Mouse (Mus musculus): Measurements from ENCODE around the gene Ngfr. TPM values are rescaled to one million over a fixed set of nuclear protein-coding genes. Genes with fewer than 3 reads are reported as not detected.
A peak's percentile ranks its signal among the peaks of the same experiment; 100 is the strongest.
"Not testable (repeated sequence)": the region's sequence is repeated elsewhere in the genome, so short reads cannot be mapped to it uniquely, and the experiment has no call there.

Ngfr gene
- polyA plus RNA-seq, 1 experiment from 2014 or later = 48.5 TPM

GRCm38 (mm10) chr11:95619886-95620444 is 32.4 kb upstream of the Ngfr start:
- 88% methylated on average over 5 of the region's 5 CpGs for WGBS
- H3K9me3 ChIP-seq (ENCODE audit: control insufficient read depth, low read length) = no peaks in the 10 kb centered on the region
- no peak overlapping the region for H3K4me2 ChIP-seq (replicated peaks)
- H3K4me1 ChIP-seq (replicated peaks; ENCODE audit: control insufficient read depth, insufficient read depth, low read length) = 0 out of 2 replicates have a peak, but pooled peaks cover 8% of the 10 kb centered on the region
- no peak overlapping the region for H3K4me3 ChIP-seq (replicated peaks; ENCODE audit: low read length)
- H3K9ac ChIP-seq = no peak overlapping the region
- no peaks in the 10 kb centered on the region for H3K36me3 ChIP-seq (replicated peaks; ENCODE audit: control insufficient read depth, insufficient read depth)
- ATAC-seq (ENCODE audit: low FRiP score) (no peak), DNase-seq (ENCODE audit: low spot score) (no peak)
- H3K27ac ChIP-seq = no peak overlapping the region
- H3K27me3 ChIP-seq (ENCODE audit: control insufficient read depth, insufficient read depth, low read length) = no peaks in the 10 kb centered on the region

- Histone ChIP-seq H3K27ac (no peak overlapping the region), H3K4me2 (replicated peaks) (no peak overlapping the region), H3K4me3 (replicated peaks; ENCODE audit: low read length) (no peak overlapping the region), H3K4me1 (replicated peaks; ENCODE audit: control insufficient read depth, insufficient read depth, low read length) (0 out of 2 replicates have a peak, but pooled peaks cover 8% of the 10 kb centered on the region), H3K9ac (no peak overlapping the region), H3K9me3 (ENCODE audit: control insufficient read depth, low read length) (no peaks in the 10 kb centered on the region), H3K27me3 (ENCODE audit: control insufficient read depth, insufficient read depth, low read length) (no peaks in the 10 kb centered on the region), H3K36me3 (replicated peaks; ENCODE audit: control insufficient read depth, insufficient read depth) (no peaks in the 10 kb centered on the region)
- 48% methylated on average over 3 of the region's 3 CpGs for WGBS
- ATAC-seq (ENCODE audit: low FRiP score) (peak; percentile 28; the same call in 1 of the 2 replicates), DNase-seq (ENCODE audit: low spot score) (no peak)
Observed at GRCm38 (mm10) chr11:95619081-95619480, 31.5 kb upstream of the Ngfr start.

- 0 out of 2 replicates have a peak overlapping the region, but pooled peaks have one; percentile 19 for H3K4me2 ChIP-seq (replicated peaks)
- H3K9ac ChIP-seq = 0 out of 2 replicates have a peak overlapping the region, but pooled peaks have one; percentile 11
- DNase-seq (ENCODE audit: low spot score) (peak; percentile 38), ATAC-seq (ENCODE audit: low FRiP score) (no peak)
- H3K36me3 ChIP-seq (replicated peaks; ENCODE audit: control insufficient read depth, insufficient read depth) = no peaks in the 10 kb centered on the region
- peak overlapping the region; percentile 36 for H3K27ac ChIP-seq
- no peaks in the 10 kb centered on the region for H3K9me3 ChIP-seq (ENCODE audit: control insufficient read depth, low read length)
- no peak overlapping the region for H3K4me3 ChIP-seq (replicated peaks; ENCODE audit: low read length)
- no peaks in the 10 kb centered on the region for H3K27me3 ChIP-seq (ENCODE audit: control insufficient read depth, insufficient read depth, low read length)
- 50% methylated on average over 19 of the region's 19 CpGs for WGBS
- H3K4me1 ChIP-seq (replicated peaks; ENCODE audit: control insufficient read depth, insufficient read depth, low read length) = 0 out of 2 replicates have a peak, but pooled peaks cover 8% of the 10 kb centered on the region
Observed at GRCm38 (mm10) chr11:95617785-95618465, 30.4 kb upstream of the Ngfr start.

GRCm38 (mm10) chr11:95614739-95615138 is 27.2 kb upstream of the Ngfr start:
- Histone ChIP-seq H3K4me3 (replicated peaks; ENCODE audit: low read length) (no peak overlapping the region), H3K27me3 (ENCODE audit: control insufficient read depth, insufficient read depth, low read length) (no peaks in the 10 kb centered on the region), H3K27ac (no peak overlapping the region), H3K4me2 (replicated peaks) (no peak overlapping the region), H3K4me1 (replicated peaks; ENCODE audit: control insufficient read depth, insufficient read depth, low read length) (peaks cover 21% of the 10 kb centered on the region; the same call in 1 of the 2 replicates), H3K9me3 (ENCODE audit: control insufficient read depth, low read length) (no peaks in the 10 kb centered on the region), H3K36me3 (replicated peaks; ENCODE audit: control insufficient read depth, insufficient read depth) (no peaks in the 10 kb centered on the region), H3K9ac (no peak overlapping the region)
- ATAC-seq (ENCODE audit: low FRiP score) (no peak), DNase-seq (ENCODE audit: low spot score) (no peak)
- 83% methylated on average over 8 of the region's 8 CpGs for WGBS

GRCm38 (mm10) chr11:95611283-95611682 is 23.7 kb upstream of the Ngfr start:
- no peaks in the 10 kb centered on the region for H3K9me3 ChIP-seq (ENCODE audit: control insufficient read depth, low read length)
- H3K9ac ChIP-seq = no peak overlapping the region
- no peak overlapping the region for H3K4me3 ChIP-seq (replicated peaks; ENCODE audit: low read length)
- no peak overlapping the region for H3K4me2 ChIP-seq (replicated peaks)
- no peaks in the 10 kb centered on the region for H3K36me3 ChIP-seq (replicated peaks; ENCODE audit: control insufficient read depth, insufficient read depth)
- WGBS = 34% methylated on average over 4 of the region's 4 CpGs
- no peaks in the 10 kb centered on the region for H3K27me3 ChIP-seq (ENCODE audit: control insufficient read depth, insufficient read depth, low read length)
- ATAC-seq (ENCODE audit: low FRiP score) (no peak), DNase-seq (ENCODE audit: low spot score) (no peak)
- no peak overlapping the region for H3K27ac ChIP-seq
- H3K4me1 ChIP-seq (replicated peaks; ENCODE audit: control insufficient read depth, insufficient read depth, low read length) = peaks cover 13% of the 10 kb centered on the region; the same call in 1 of the 2 replicates

GRCm38 (mm10) chr11:95610391-95610902 is 22.9 kb upstream of the Ngfr start:
- Histone ChIP-seq H3K36me3 (replicated peaks; ENCODE audit: control insufficient read depth, insufficient read depth) (no peaks in the 10 kb centered on the region), H3K4me2 (replicated peaks) (peak overlapping the region; percentile 48), H3K27ac (no peak overlapping the region), H3K9ac (0 out of 2 replicates have a peak overlapping the region, but pooled peaks have one; percentile 26), H3K4me1 (replicated peaks; ENCODE audit: control insufficient read depth, insufficient read depth, low read length) (peaks cover 13% of the 10 kb centered on the region; the same call in 1 of the 2 replicates), H3K4me3 (replicated peaks; ENCODE audit: low read length) (peak overlapping the region; percentile 8; the same call in 1 of the 2 replicates), H3K27me3 (ENCODE audit: control insufficient read depth, insufficient read depth, low read length) (no peaks in the 10 kb centered on the region), H3K9me3 (ENCODE audit: control insufficient read depth, low read length) (no peaks in the 10 kb centered on the region)
- no peak for ATAC-seq (ENCODE audit: low FRiP score)
- no peak for DNase-seq (ENCODE audit: low spot score)
- WGBS = 19% methylated on average over 15 of the region's 15 CpGs

GRCm38 (mm10) chr11:95609924-95610323 is 22.4 kb upstream of the Ngfr start:
- DNase-seq (ENCODE audit: low spot score) (no peak), ATAC-seq (ENCODE audit: low FRiP score) (no peak)
- Histone ChIP-seq H3K4me2 (replicated peaks) (peak overlapping the region; percentile 48), H3K4me3 (replicated peaks; ENCODE audit: low read length) (0 out of 2 replicates have a peak overlapping the region, but pooled peaks have one; percentile 8), H3K9me3 (ENCODE audit: control insufficient read depth, low read length) (no peaks in the 10 kb centered on the region), H3K4me1 (replicated peaks; ENCODE audit: control insufficient read depth, insufficient read depth, low read length) (peaks cover 13% of the 10 kb centered on the region; the same call in 1 of the 2 replicates), H3K9ac (0 out of 2 replicates have a peak overlapping the region, but pooled peaks have one; percentile 26), H3K27me3 (ENCODE audit: control insufficient read depth, insufficient read depth, low read length) (no peaks in the 10 kb centered on the region), H3K36me3 (replicated peaks; ENCODE audit: control insufficient read depth, insufficient read depth) (no peaks in the 10 kb centered on the region), H3K27ac (no peak overlapping the region)
- 61% methylated on average over 8 of the region's 8 CpGs for WGBS

- H3K9ac ChIP-seq; H3K4me3 ChIP-seq (replicated peaks; ENCODE audit: low read length); ATAC-seq (ENCODE audit: low FRiP score); DNase-seq (ENCODE audit: low spot score); H3K27me3 ChIP-seq (ENCODE audit: control insufficient read depth, insufficient read depth, low read length); H3K27ac ChIP-seq; H3K36me3 ChIP-seq (replicated peaks; ENCODE audit: control insufficient read depth, insufficient read depth); H3K9me3 ChIP-seq (ENCODE audit: control insufficient read depth, low read length); H3K4me2 ChIP-seq (replicated peaks): not testable (repeated sequence)
- WGBS = 100% methylated on average over 3 of the region's 5 CpGs
- peaks cover 13% of the 10 kb centered on the region; the same call in 1 of the 2 replicates for H3K4me1 ChIP-seq (replicated peaks; ENCODE audit: control insufficient read depth, insufficient read depth, low read length)
Observed at GRCm38 (mm10) chr11:95607286-95607685, 19.8 kb upstream of the Ngfr start.
